ENCODE assay signal across 8 mouse cellular contexts in the genomic region with DNA sequence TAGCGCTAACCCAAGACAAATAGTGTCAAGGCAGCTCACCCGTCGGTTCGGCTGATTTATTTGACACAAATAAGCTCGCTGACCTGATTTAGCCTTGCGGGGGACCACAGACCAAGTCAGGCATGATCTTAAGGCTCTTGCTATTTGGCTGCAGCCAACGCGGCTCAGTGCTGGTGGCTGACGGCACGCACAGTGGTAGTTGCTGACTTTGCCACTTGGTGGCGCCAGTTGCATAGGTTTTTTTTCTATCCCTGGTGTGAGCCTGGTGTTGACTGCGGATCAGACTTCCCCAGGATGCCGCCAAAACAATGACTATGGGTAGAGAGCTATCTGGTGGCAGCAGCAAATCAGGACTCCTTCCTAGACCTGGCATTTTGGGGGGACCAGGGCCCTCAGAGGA. TPM values are rescaled to one million over a fixed set of nuclear protein-coding genes. Genes with fewer than 3 reads are reported as not detected.
A peak's percentile ranks its signal among the peaks of the same experiment; 100 is the strongest.
DNase-seq lines count a peak whose midpoint lies in the region; ATAC-seq lines count a peak whose summit lies in the region.

No protein-coding gene starts in this region.

- 2% methylated on average over 13 of the region's 13 CpGs for WGBS in embryonic facial prominence, embryonic 15.5 days
- under 1% methylated on average over 13 of the region's 13 CpGs for WGBS in heart, embryonic 10.5 days
- WGBS in kidney, embryonic 14.5 days: 1% methylated on average over 13 of the region's 13 CpGs
- WGBS in limb, embryonic 15.5 days: 2% methylated on average over 13 of the region's 13 CpGs
- under 1% methylated on average over 13 of the region's 13 CpGs for WGBS in stomach, embryonic 14.5 days

- H3K9ac ChIP-seq in embryonic facial prominence, embryonic 15.5 days: no peak overlapping the region
- no peak overlapping the region for H3K9ac ChIP-seq in kidney, embryonic 14.5 days (ENCODE audit: low read depth, low read length)
- H3K9ac ChIP-seq in limb, embryonic 15.5 days: no peak overlapping the region
- no peak overlapping the region for H3K9ac ChIP-seq in stomach, embryonic 14.5 days (replicated peaks; ENCODE audit: low read depth, low read length)

- ATAC-seq in embryonic facial prominence, embryonic 15.5 days (ENCODE audit: insufficient number of reproducible peaks, low FRiP score, low TSS enrichment, low read depth): peak; percentile 76
- ATAC-seq in kidney, embryonic 14.5 days (ENCODE audit: low FRiP score, low TSS enrichment): peak; percentile 72
- peak; percentile 31; the same call in 1 of the 2 replicates for ATAC-seq in limb, embryonic 15.5 days (ENCODE audit: insufficient number of reproducible peaks, low FRiP score, low TSS enrichment, low read depth)
- peak; percentile 85 for ATAC-seq in monocyte, adult 5-6 weeks (replicated peaks; ENCODE audit: insufficient number of reproducible peaks, low FRiP score, low TSS enrichment, poor library complexity, severe bottlenecking)
- peak; percentile 68; the same call in 1 of the 2 replicates for ATAC-seq in stomach, embryonic 14.5 days (ENCODE audit: insufficient number of reproducible peaks, insufficient read depth, low FRiP score, low read depth)

- no peaks in the 10 kb centered on the region for H3K36me3 ChIP-seq in embryonic facial prominence, embryonic 15.5 days
- 0 out of 2 replicates have a peak, but pooled peaks cover 4% of the 10 kb centered on the region for H3K36me3 ChIP-seq in heart, embryonic 10.5 days
- no peaks in the 10 kb centered on the region for H3K36me3 ChIP-seq in kidney, embryonic 14.5 days (ENCODE audit: control insufficient read depth, insufficient read depth, low read length)
- no peaks in the 10 kb centered on the region for H3K36me3 ChIP-seq in limb, embryonic 15.5 days
- no peaks in the 10 kb centered on the region for H3K36me3 ChIP-seq in stomach, embryonic 14.5 days (ENCODE audit: control insufficient read depth, insufficient read depth, low read length)

- DNase-seq in 416B (ENCODE audit: low read depth): peak; percentile 71
- DNase-seq in adrenal gland, postnatal 36 days: peak; percentile 82 to 86
- peak; percentile 95 for DNase-seq in heart, embryonic 10.5 days (ENCODE audit: low spot score)

- no peak overlapping the region for H3K27ac ChIP-seq in embryonic facial prominence, embryonic 15.5 days (replicated peaks)
- H3K27ac ChIP-seq in heart, embryonic 10.5 days: no peak overlapping the region
- no peak overlapping the region for H3K27ac ChIP-seq in kidney, embryonic 14.5 days (ENCODE audit: low read depth, low read length)
- H3K27ac ChIP-seq in limb, embryonic 15.5 days: no peak overlapping the region
- H3K27ac ChIP-seq in stomach, embryonic 14.5 days (ENCODE audit: low read length): no peak overlapping the region

- H3K27me3 ChIP-seq in embryonic facial prominence, embryonic 15.5 days: 0 out of 2 replicates have a peak, but pooled peaks cover 10% of the 10 kb centered on the region
- H3K27me3 ChIP-seq in heart, embryonic 10.5 days (ENCODE audit: insufficient read depth, poor library complexity, severe bottlenecking): peaks cover 66% of the 10 kb centered on the region
- H3K27me3 ChIP-seq in kidney, embryonic 14.5 days (ENCODE audit: control insufficient read depth, insufficient read depth, low read length): peaks cover 22% of the 10 kb centered on the region
- H3K27me3 ChIP-seq in limb, embryonic 15.5 days: peaks cover 18% of the 10 kb centered on the region
- H3K27me3 ChIP-seq in stomach, embryonic 14.5 days (ENCODE audit: control insufficient read depth, insufficient read depth, low read length): 0 out of 2 replicates have a peak, but pooled peaks cover 8% of the 10 kb centered on the region

- no peak overlapping the region for H3K4me3 ChIP-seq in embryonic facial prominence, embryonic 15.5 days (replicated peaks)
- H3K4me3 ChIP-seq in heart, embryonic 10.5 days: no peak overlapping the region
- H3K4me3 ChIP-seq in kidney, embryonic 14.5 days (ENCODE audit: low read length): no peak overlapping the region
- no peak overlapping the region for H3K4me3 ChIP-seq in limb, embryonic 15.5 days
- H3K4me3 ChIP-seq in stomach, embryonic 14.5 days (ENCODE audit: low read depth, low read length): no peak overlapping the region

- H3K4me1 ChIP-seq in embryonic facial prominence, embryonic 15.5 days: peaks cover 13% of the 10 kb centered on the region
- peaks cover 24% of the 10 kb centered on the region for H3K4me1 ChIP-seq in heart, embryonic 10.5 days
- H3K4me1 ChIP-seq in kidney, embryonic 14.5 days (ENCODE audit: control insufficient read depth, insufficient read depth, low read length): no peaks in the 10 kb centered on the region
- peaks cover 22% of the 10 kb centered on the region; the same call in 1 of the 2 replicates for H3K4me1 ChIP-seq in limb, embryonic 15.5 days
- peaks cover 3% of the 10 kb centered on the region; the same call in 1 of the 2 replicates for H3K4me1 ChIP-seq in stomach, embryonic 14.5 days (ENCODE audit: control insufficient read depth, insufficient read depth, low read length)

- H3K4me2 ChIP-seq in embryonic facial prominence, embryonic 15.5 days (replicated peaks): peak overlapping the region; percentile 40
- 0 out of 2 replicates have a peak overlapping the region, but pooled peaks have one; percentile 15 for H3K4me2 ChIP-seq in kidney, embryonic 14.5 days (replicated peaks; ENCODE audit: low read depth, low read length)
- H3K4me2 ChIP-seq in limb, embryonic 15.5 days: peak overlapping the region; percentile 33
- H3K4me2 ChIP-seq in stomach, embryonic 14.5 days (replicated peaks; ENCODE audit: low read depth, low read length): 0 out of 2 replicates have a peak overlapping the region, but pooled peaks have one; percentile 20

- no peaks in the 10 kb centered on the region for H3K9me3 ChIP-seq in embryonic facial prominence, embryonic 15.5 days (replicated peaks)
- no peaks in the 10 kb centered on the region for H3K9me3 ChIP-seq in heart, embryonic 10.5 days
- no peaks in the 10 kb centered on the region for H3K9me3 ChIP-seq in kidney, embryonic 14.5 days (ENCODE audit: control insufficient read depth, low read length)
- H3K9me3 ChIP-seq in limb, embryonic 15.5 days: no peaks in the 10 kb centered on the region
- no peaks in the 10 kb centered on the region for H3K9me3 ChIP-seq in stomach, embryonic 14.5 days (ENCODE audit: control insufficient read depth, low read depth, low read length)

RNA-seq across cellular contexts. Expression of a gene that starts 24.0 kb away (rescaled TPM):
- total RNA-seq in adrenal gland, postnatal 36 days (2021): 1 to 10 TPM; 6.5 to 7.4 TPM
- polyA plus RNA-seq in embryonic facial prominence, embryonic 15.5 days (2015; fragmentation: Nextera tagmentation; extraction: Ambion mirVana): 9.5 and 10.6 TPM in 2 replicates
- 7.5 and 9.3 TPM in 2 replicates for polyA plus RNA-seq in heart, embryonic 10.5 days (2016; fragmentation: Nextera tagmentation; extraction: Ambion mirVana)
- 8.4 and 10.9 TPM in 2 replicates for polyA plus RNA-seq in kidney, embryonic 14.5 days (2014; fragmentation: Nextera tagmentation; extraction: Ambion mirVana)
- polyA plus RNA-seq in limb, embryonic 15.5 days (2015; fragmentation: Nextera tagmentation; extraction: Ambion mirVana): 9.3 and 9.7 TPM in 2 replicates
- 4.5 to 6.2 TPM (median 4.9 TPM) in 3 replicates for total RNA-seq in monocyte, adult 5-6 weeks (2017)
- polyA plus RNA-seq in stomach, embryonic 14.5 days (2014; fragmentation: Nextera tagmentation; extraction: Ambion mirVana): 7.8 and 9.2 TPM in 2 replicates

RNA-seq across cellular contexts. Expression of a gene that starts 24.1 kb away (rescaled TPM):
- total RNA-seq in adrenal gland, postnatal 36 days (2021): 1 to 10 TPM; 2.2 to 4.0 TPM
- polyA plus RNA-seq in embryonic facial prominence, embryonic 15.5 days (2015; fragmentation: Nextera tagmentation; extraction: Ambion mirVana): 3.5 and 4.3 TPM in 2 replicates
- 2.3 and 3.7 TPM in 2 replicates for polyA plus RNA-seq in heart, embryonic 10.5 days (2016; fragmentation: Nextera tagmentation; extraction: Ambion mirVana)
- 3.2 and 4.2 TPM in 2 replicates for polyA plus RNA-seq in kidney, embryonic 14.5 days (2014; fragmentation: Nextera tagmentation; extraction: Ambion mirVana)
- 2.8 and 2.9 TPM in 2 replicates for polyA plus RNA-seq in limb, embryonic 15.5 days (2015; fragmentation: Nextera tagmentation; extraction: Ambion mirVana)
- total RNA-seq in monocyte, adult 5-6 weeks (2017): not detected in 3 replicates
- polyA plus RNA-seq in stomach, embryonic 14.5 days (2014; fragmentation: Nextera tagmentation; extraction: Ambion mirVana): 2.6 and 3.9 TPM in 2 replicates

Comparison
In these comparisons a context has a peak if more than half of its experiments do, and no peak if none do; other contexts are left out.
1. ATAC-seq: peak in every context shown above with its lines; median percentile 85 in monocyte, adult 5-6 weeks; 76 in embryonic facial prominence, embryonic 15.5 days; 72 in kidney, embryonic 14.5 days; 68 in stomach, embryonic 14.5 days; 31 in limb, embryonic 15.5 days.